Mouse (Mus musculus): ENCODE measurements around the gene Nemp2. TPM values are rescaled to one million over a fixed set of nuclear protein-coding genes. Genes with fewer than 3 reads are reported as not detected.

The Nemp2 gene
- total and polyA plus RNA-seq, 3 experiments = 2.8 to 4.6 TPM; not detected in 1

DNA sequence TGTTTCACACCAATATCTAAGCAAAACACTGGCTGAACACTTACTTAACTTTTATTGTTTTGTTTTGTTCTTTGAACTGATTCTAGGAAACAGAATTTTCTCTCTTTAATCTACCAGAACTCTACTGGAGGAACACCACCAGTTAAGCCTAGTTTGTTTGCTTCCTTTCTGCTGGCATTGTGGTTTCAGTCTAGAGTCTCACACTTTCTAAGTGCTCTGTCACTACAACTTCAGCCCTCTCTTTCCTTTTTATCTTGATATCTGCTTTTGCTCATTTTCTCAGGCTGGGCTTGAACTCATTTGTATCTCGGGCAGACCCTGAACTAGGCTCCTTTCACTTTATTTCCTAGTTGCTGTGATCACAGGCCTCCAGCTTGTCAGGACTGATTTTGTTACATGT is 22.8 kb upstream of the Nemp2 start:
- Histone ChIP-seq H3K79me2 (ENCODE audit: control insufficient read depth, insufficient read depth, low read length, poor library complexity) (no peaks in the 10 kb centered on the region), H3K9ac (ENCODE audit: control insufficient read depth, low read depth, low read length, poor library complexity, severe bottlenecking) (no peak overlapping the region), H3K9me3 (replicated peaks; ENCODE audit: insufficient read depth, low read length) (no peaks in the 10 kb centered on the region), H3K4me1 (ENCODE audit: control insufficient read depth in 1 of 2, insufficient read depth in 2 of 2, low read length in 2 of 2) (no peaks in the 10 kb centered on the region), H3K27ac (ENCODE audit: control insufficient read depth, low read depth, low read length) (no peak overlapping the region), H3K27me3 (ENCODE audit: control insufficient read depth in 1 of 2, insufficient read depth in 2 of 2, low read length in 2 of 2) (no peaks in the 10 kb centered on the region), H3K4me3 (ENCODE audit: control insufficient read depth in 1 of 2, insufficient read depth in 1 of 2, low read depth in 2 of 2, low read length in 2 of 2) (no peak overlapping the region), H3K36me3 (ENCODE audit: control insufficient read depth in 1 of 2, insufficient read depth in 2 of 2, low read length in 2 of 2) (no peaks in the 10 kb centered on the region)
- DNase-seq (ENCODE audit: low read depth, low spot score) = peak; percentile 15
- TF ChIP-seq TAL1 (IDR thresholded peaks at IDR 0.05; ENCODE audit: low read length) = no peak

DNA sequence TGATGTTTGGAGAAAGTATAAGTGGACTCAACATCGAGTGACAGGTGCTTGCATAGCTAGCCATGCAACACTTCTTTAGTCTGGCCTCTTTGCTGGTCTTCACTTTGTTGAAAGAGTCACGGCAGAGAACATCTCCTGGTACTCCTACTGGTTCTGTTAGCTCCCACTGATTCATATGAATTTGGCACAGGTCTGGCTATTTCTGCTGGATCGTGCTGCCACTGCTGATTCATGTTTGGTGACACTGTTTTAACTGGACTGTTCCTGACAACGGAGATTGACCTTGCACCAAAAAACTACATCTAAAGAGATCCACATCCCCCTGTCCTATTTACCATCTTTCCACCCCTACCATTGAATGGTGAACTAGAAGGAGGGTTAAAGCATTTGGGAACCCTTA is 22.0 kb upstream of the Nemp2 start:
- H3K4me3 ChIP-seq (ENCODE audit: control insufficient read depth in 1 of 2, insufficient read depth in 1 of 2, low read depth in 2 of 2, low read length in 2 of 2) = no peak overlapping the region
- TF ChIP-seq MXI1 (IDR thresholded peaks at IDR 0.05; ENCODE audit: low read depth, low read length) (no peak), TCF12 (IDR thresholded peaks at IDR 0.05; ENCODE audit: low read depth, low read length) (no peak), USF2 (IDR thresholded peaks at IDR 0.05; ENCODE audit: borderline replicate concordance in 1 of 2, insufficient read depth in 1 of 2, low read depth in 1 of 2, low read length in 2 of 2) (no peak), POLR2AphosphoS2 (IDR thresholded peaks at IDR 0.05; ENCODE audit: low read length) (no peak), TBP (IDR thresholded peaks at IDR 0.05; ENCODE audit: low read depth, low read length) (no peak), MAFK (IDR thresholded peaks at IDR 0.05; ENCODE audit: borderline replicate concordance, low read depth, low read length) (no peak), SIN3A (IDR thresholded peaks at IDR 0.05; ENCODE audit: low read length) (no peak)

DNA sequence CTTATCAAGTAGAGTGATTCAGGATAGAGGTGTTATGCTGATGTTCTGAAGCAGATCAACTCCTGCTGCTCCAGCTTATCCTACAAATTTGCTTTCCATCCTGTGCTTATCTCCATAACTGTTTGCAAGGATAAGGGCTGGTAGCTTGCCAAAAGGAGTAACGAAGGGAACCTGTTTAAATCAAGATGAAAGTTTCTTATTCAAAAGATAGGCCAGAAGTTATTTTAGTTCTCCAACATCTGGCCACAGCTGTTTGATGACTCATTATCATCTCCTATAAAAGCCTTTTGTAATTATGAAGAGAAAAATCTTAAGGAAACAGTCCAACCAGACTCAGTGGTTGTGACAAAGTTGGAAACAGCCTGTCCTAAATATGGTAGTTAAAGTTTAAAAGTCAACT is 12.3 kb upstream of the Nemp2 start:
- TF ChIP-seq GATA1 (IDR thresholded peaks at IDR 0.05; ENCODE audit: low read depth, low read length) (peak; percentile 89), MAZ (IDR thresholded peaks at IDR 0.05; ENCODE audit: low read depth, low read length) (no peak), MXI1 (IDR thresholded peaks at IDR 0.05; ENCODE audit: low read depth, low read length) (no peak), BHLHE40 (IDR thresholded peaks at IDR 0.05; ENCODE audit: borderline replicate concordance, low read depth, low read length) (0 out of 2 replicates have a peak, but pooled peaks have one; percentile 27), SIN3A (IDR thresholded peaks at IDR 0.05; ENCODE audit: low read length) (0 out of 2 replicates have a peak, but pooled peaks have one; percentile 36), MEF2A (IDR thresholded peaks at IDR 0.05; ENCODE audit: extremely low read depth, insufficient replicate concordance, low read depth, low read length, poor library complexity, severe bottlenecking) (peak; percentile 70; the same call in 1 of the 2 replicates), EP300 (IDR thresholded peaks at IDR 0.05; ENCODE audit: low read depth in 1 of 2, low read length in 2 of 2) (peak; percentile 82), HCFC1 (IDR thresholded peaks at IDR 0.05; ENCODE audit: low read depth, low read length) (no peak), ETS1 (IDR thresholded peaks at IDR 0.05; ENCODE audit: low read depth, low read length) (peak; percentile 94), RCOR1 (IDR thresholded peaks at IDR 0.05; ENCODE audit: low read depth, low read length) (peak; percentile 58), JUND (IDR thresholded peaks at IDR 0.05; ENCODE audit: low read depth, low read length) (0 out of 2 replicates have a peak, but pooled peaks have one; percentile 50), TCF12 (IDR thresholded peaks at IDR 0.05; ENCODE audit: low read depth, low read length) (peak; percentile 84), MAFK (IDR thresholded peaks at IDR 0.05; ENCODE audit: borderline replicate concordance, low read depth, low read length) (no peak), ZMIZ1 (IDR thresholded peaks at IDR 0.05; ENCODE audit: low read depth, low read length) (no peak)
- peak; percentile 43 for DNase-seq (ENCODE audit: low read depth, low spot score)
- Histone ChIP-seq H3K4me3 (ENCODE audit: control insufficient read depth in 1 of 2, insufficient read depth in 1 of 2, low read depth in 2 of 2, low read length in 2 of 2) (no peak overlapping the region), H3K4me1 (ENCODE audit: control insufficient read depth in 1 of 2, insufficient read depth in 2 of 2, low read length in 2 of 2) (peaks cover 5 to 8% of the 10 kb centered on the region in 2 experiments), H3K27me3 (ENCODE audit: control insufficient read depth in 1 of 2, insufficient read depth in 2 of 2, low read length in 2 of 2) (no peaks in the 10 kb centered on the region), H3K79me2 (ENCODE audit: control insufficient read depth, insufficient read depth, low read length, poor library complexity) (no peaks in the 10 kb centered on the region), H3K36me3 (ENCODE audit: control insufficient read depth in 1 of 2, insufficient read depth in 2 of 2, low read length in 2 of 2) (peaks cover 0 to 10% of the 10 kb centered on the region in 2 experiments; a peak in 2 of 4 replicates), H3K9ac (ENCODE audit: control insufficient read depth, low read depth, low read length, poor library complexity, severe bottlenecking) (no peak overlapping the region), H3K9me3 (replicated peaks; ENCODE audit: insufficient read depth, low read length) (no peaks in the 10 kb centered on the region), H3K27ac (ENCODE audit: control insufficient read depth, low read depth, low read length) (no peak overlapping the region; the same call in 1 of the 2 replicates)

More for the DNA sequence above, 22.0 kb upstream of the Nemp2 start:
- no peaks in the 10 kb centered on the region for H3K4me1 ChIP-seq (ENCODE audit: control insufficient read depth in 1 of 2, insufficient read depth in 2 of 2, low read length in 2 of 2)
- no peaks in the 10 kb centered on the region for H3K36me3 ChIP-seq (ENCODE audit: control insufficient read depth in 1 of 2, insufficient read depth in 2 of 2, low read length in 2 of 2)
- no peak overlapping the region for H3K27ac ChIP-seq (ENCODE audit: control insufficient read depth, low read depth, low read length)
- H3K9ac ChIP-seq (ENCODE audit: control insufficient read depth, low read depth, low read length, poor library complexity, severe bottlenecking) = no peak overlapping the region
- no peaks in the 10 kb centered on the region for H3K9me3 ChIP-seq (replicated peaks; ENCODE audit: insufficient read depth, low read length)
- no peak for DNase-seq (ENCODE audit: low read depth, low spot score)
- no peaks in the 10 kb centered on the region for H3K27me3 ChIP-seq (ENCODE audit: control insufficient read depth in 1 of 2, insufficient read depth in 2 of 2, low read length in 2 of 2)
- no peaks in the 10 kb centered on the region for H3K79me2 ChIP-seq (ENCODE audit: control insufficient read depth, insufficient read depth, low read length, poor library complexity)

Data from MEL (cell line).